Mouse (Mus musculus) neural tube, embryonic 14.5 days (tissue): ENCODE data around the gene Ush2a. TPM values are rescaled to one million over a fixed set of nuclear protein-coding genes. Genes with fewer than 3 reads are reported as not detected.

Experiments used
- ATAC-seq: fragments of 200-750 bp; cut with Nextera tagmentation; 2 replicates; pipeline ENCODE4 v1.8.0; 2017; ENCODE audit warnings: low read depth, mild to moderate bottlenecking, moderate TSS enrichment, moderate library complexity
- H3K27ac ChIP-seq: fragments of 300-500 bp; sonication (generic); 2 replicates; pipeline ENCODE4 v1.5.1; 2014; ENCODE audit warnings: low read depth, mild to moderate bottlenecking, control low read depth, low read length, moderate library complexity, mixed read lengths
- H3K27me3 ChIP-seq: fragments of 300-500 bp; sonication (generic); 2 replicates; pipeline ENCODE4 v1.6.1; 2014; ENCODE audit warnings: low read length; ENCODE audit not compliant: control insufficient read depth, insufficient read depth
- H3K36me3 ChIP-seq: fragments of 300-500 bp; sonication (generic); 2 replicates; pipeline ENCODE4 v1.6.1; 2014; ENCODE audit warnings: low read length, mixed read lengths; ENCODE audit not compliant: control insufficient read depth, insufficient read depth
- H3K4me1 ChIP-seq: fragments of 300-500 bp; sonication (generic); 2 replicates; pipeline ENCODE4 v1.6.1; 2014; ENCODE audit warnings: low read length; ENCODE audit not compliant: control insufficient read depth, insufficient read depth
- H3K4me2 ChIP-seq: fragments of 300-500 bp; sonication (generic); 2 replicates; pipeline ENCODE4 v1.6.1; 2014; ENCODE audit warnings: mild to moderate bottlenecking, low read depth, low read length, control low read depth
- H3K4me3 ChIP-seq: fragments of 300-500 bp; sonication (generic); 2 replicates; pipeline ENCODE4 v1.5.1; 2014; ENCODE audit warnings: low read depth, low read length, control low read depth, mixed read lengths
- H3K9ac ChIP-seq: fragments of 300-500 bp; sonication (generic); replicated peaks from 2 replicates; pipeline ENCODE4 v1.6.1; 2014; ENCODE audit warnings: low read depth, mild to moderate bottlenecking, control low read depth, low read length, mixed read lengths
- H3K9me3 ChIP-seq: fragments of 300-500 bp; sonication (generic); 2 replicates; pipeline ENCODE4 v1.6.1; 2016; ENCODE audit warnings: low read length; ENCODE audit not compliant: control insufficient read depth
- WGBS: fragments of 180-500 bp; shearing (Covaris S2); extraction: QIAGEN DNeasy Blood & Tissue Kit; methylation state at CpG from one replicate; pipeline ENCODE4 v1.1.7; 2014; 5-methylcytosine and 5-hydroxymethylcytosine counted together
- polyA plus RNA-seq: library from polyadenylated mRNA; unstranded; fragments of >200 nt; fragmentation: Nextera tagmentation; extraction: Ambion mirVana; gene quantifications from 2 replicates; pipeline ENCODE4 v1.2.1, GENCODE M21; 2014

Gene Ush2a
- polyA plus RNA-seq, 1 experiment from 2014 or later: 0.27 TPM

- no peak for ATAC-seq
- no peak overlapping the region for H3K4me2 ChIP-seq
- 91% methylated on average over 7 of the region's 7 CpGs for WGBS
Observed at GRCm38 (mm10) chr1:188772516-188773229, 510.9 kb downstream of the Ush2a start.

DNA sequence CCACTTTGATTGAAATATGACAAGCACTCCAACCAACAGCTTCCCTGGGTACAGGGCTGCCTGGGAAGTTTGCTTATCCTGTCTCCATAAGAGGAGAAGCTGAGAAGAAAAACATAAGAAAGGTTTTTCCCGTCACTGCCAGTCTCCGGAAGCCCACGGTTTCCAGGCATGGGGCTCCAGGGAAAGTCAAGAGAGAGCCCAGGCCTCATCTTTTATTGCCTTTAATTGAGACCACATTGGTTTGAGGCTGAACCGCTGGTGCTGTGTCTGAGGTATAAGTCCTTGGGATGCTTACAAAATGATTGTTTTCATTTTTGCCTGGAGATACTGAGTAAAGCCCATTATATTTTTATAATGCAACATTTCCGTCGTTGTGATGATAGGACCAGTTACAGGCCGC is 511.8 kb downstream of the Ush2a start:
- Histone ChIP-seq H3K27ac (no peak overlapping the region), H3K9ac (no peak overlapping the region), H3K27me3 (no peaks in the 10 kb centered on the region), H3K4me1 (no peaks in the 10 kb centered on the region), H3K36me3 (no peaks in the 10 kb centered on the region), H3K4me2 (no peak overlapping the region), H3K4me3 (no peak overlapping the region), H3K9me3 (no peaks in the 10 kb centered on the region)
- no peak for ATAC-seq
- 77% methylated on average over 7 of the region's 7 CpGs for WGBS

More at GRCm38 (mm10) chr1:188772516-188773229, 510.9 kb downstream of the Ush2a start:
- Histone ChIP-seq H3K36me3 (no peaks in the 10 kb centered on the region), H3K27me3 (no peaks in the 10 kb centered on the region), H3K4me1 (no peaks in the 10 kb centered on the region), H3K27ac (no peak overlapping the region), H3K9me3 (no peaks in the 10 kb centered on the region), H3K4me3 (no peak overlapping the region), H3K9ac (no peak overlapping the region)

- WGBS: 82% methylated on average over 8 of the region's 8 CpGs
- Histone ChIP-seq H3K36me3 (no peaks in the 10 kb centered on the region), H3K27me3 (no peaks in the 10 kb centered on the region), H3K27ac (no peak overlapping the region), H3K9ac (no peak overlapping the region), H3K9me3 (no peaks in the 10 kb centered on the region), H3K4me3 (no peak overlapping the region), H3K4me2 (no peak overlapping the region), H3K4me1 (no peaks in the 10 kb centered on the region)
- ATAC-seq: no peak
Observed at GRCm38 (mm10) chr1:188777556-188778161, 515.8 kb downstream of the Ush2a start.

DNA sequence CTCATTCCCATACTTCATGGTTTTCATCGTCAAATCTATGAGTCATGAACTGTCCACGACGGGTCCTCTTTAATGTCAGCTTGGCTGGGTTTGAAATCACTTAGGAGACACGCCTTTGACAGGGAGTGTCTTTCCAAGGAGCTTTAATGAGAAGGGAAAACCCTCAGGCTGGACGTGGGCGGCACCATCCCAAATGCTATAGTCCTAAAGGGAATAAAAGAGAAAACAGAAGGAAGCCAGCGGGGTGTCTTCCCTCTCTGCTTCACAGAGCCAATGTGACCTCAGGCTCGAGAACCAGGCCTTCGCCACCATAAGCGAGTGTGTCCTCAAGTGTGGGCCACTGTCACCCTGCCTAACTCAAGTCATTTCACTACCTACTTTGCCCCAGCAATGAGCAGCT is 523.2 kb downstream of the Ush2a start:
- Histone ChIP-seq H3K27ac (no peak overlapping the region), H3K4me2 (no peak overlapping the region), H3K9me3 (no peaks in the 10 kb centered on the region), H3K4me1 (no peaks in the 10 kb centered on the region), H3K9ac (no peak overlapping the region), H3K36me3 (no peaks in the 10 kb centered on the region), H3K4me3 (no peak overlapping the region), H3K27me3 (no peaks in the 10 kb centered on the region)
- WGBS: 78% methylated on average over 10 of the region's 10 CpGs
- no peak for ATAC-seq

GRCm38 (mm10) chr1:188805069-188805468 is 543.2 kb downstream of the Ush2a start:
- Histone ChIP-seq H3K36me3 (no peaks in the 10 kb centered on the region), H3K4me3 (no peak overlapping the region), H3K4me2 (no peak overlapping the region), H3K9ac (no peak overlapping the region), H3K27ac (no peak overlapping the region), H3K4me1 (no peaks in the 10 kb centered on the region), H3K27me3 (no peaks in the 10 kb centered on the region), H3K9me3 (no peaks in the 10 kb centered on the region)
- 27% methylated on average over 2 of the region's 2 CpGs for WGBS
- ATAC-seq: no peak

DNA sequence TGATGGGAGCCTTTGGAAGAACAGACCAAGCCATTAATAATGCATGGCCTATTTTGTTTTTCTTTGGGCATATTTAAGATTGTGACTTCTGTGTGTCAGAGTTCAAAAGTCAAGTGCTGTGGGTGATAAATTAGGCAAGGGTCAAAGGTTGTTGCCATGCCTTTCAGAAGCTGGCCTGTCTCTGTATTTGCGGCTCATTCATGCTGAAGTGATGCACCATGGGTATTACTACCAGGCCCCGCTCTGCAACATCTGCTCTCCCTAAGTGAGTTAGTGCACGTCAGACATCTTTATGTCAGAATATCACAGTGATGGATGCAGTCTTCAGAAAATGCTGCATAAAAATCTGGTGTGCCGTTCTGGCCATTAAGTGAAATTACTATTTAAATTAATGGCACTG is 544.0 kb downstream of the Ush2a start:
- Histone ChIP-seq H3K4me3 (no peak overlapping the region), H3K4me2 (no peak overlapping the region), H3K9me3 (no peaks in the 10 kb centered on the region), H3K27me3 (no peaks in the 10 kb centered on the region), H3K4me1 (no peaks in the 10 kb centered on the region), H3K36me3 (no peaks in the 10 kb centered on the region), H3K27ac (no peak overlapping the region), H3K9ac (no peak overlapping the region)
- ATAC-seq: peak; percentile 76
- 13% methylated on average over 4 of the region's 4 CpGs for WGBS

DNA sequence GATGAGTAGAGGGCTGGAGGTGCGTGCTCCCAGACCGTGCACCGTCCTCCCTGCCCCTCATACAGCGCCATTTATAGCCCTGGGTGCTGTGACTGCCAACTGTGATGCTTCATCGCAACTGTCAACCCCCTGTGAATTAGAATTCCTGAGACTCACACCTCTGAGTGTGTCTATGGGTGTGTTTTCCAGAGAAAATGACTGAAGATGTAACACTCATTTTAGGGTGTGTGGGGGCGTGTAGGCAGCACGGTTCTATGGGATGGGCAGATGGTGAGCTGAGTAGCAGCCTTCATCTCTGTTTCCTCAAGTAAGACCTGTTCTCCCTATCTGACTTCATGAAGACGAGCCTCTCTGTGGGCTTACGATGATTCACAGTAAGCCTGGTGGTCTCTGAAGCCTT is 548.8 kb downstream of the Ush2a start:
- no peak for ATAC-seq
- Histone ChIP-seq H3K4me1 (no peaks in the 10 kb centered on the region), H3K27ac (no peak overlapping the region), H3K4me3 (no peak overlapping the region), H3K9me3 (no peaks in the 10 kb centered on the region), H3K36me3 (no peaks in the 10 kb centered on the region), H3K27me3 (no peaks in the 10 kb centered on the region), H3K9ac (no peak overlapping the region), H3K4me2 (no peak overlapping the region)
- 83% methylated on average over 9 of the region's 9 CpGs for WGBS

GRCm38 (mm10) chr1:188815072-188815471 is 553.2 kb downstream of the Ush2a start:
- WGBS: 92% methylated on average over 7 of the region's 7 CpGs
- Histone ChIP-seq H3K36me3 (no peaks in the 10 kb centered on the region), H3K27me3 (no peaks in the 10 kb centered on the region), H3K4me1 (no peaks in the 10 kb centered on the region), H3K4me3 (no peak overlapping the region), H3K27ac (no peak overlapping the region), H3K9me3 (no peaks in the 10 kb centered on the region), H3K9ac (no peak overlapping the region), H3K4me2 (no peak overlapping the region)
- ATAC-seq: no peak

GRCm38 (mm10) chr1:188824195-188824594 is 562.4 kb downstream of the Ush2a start:
- no peaks in the 10 kb centered on the region for H3K36me3 ChIP-seq
- 95% methylated on average over 2 of the region's 2 CpGs for WGBS
- no peak for ATAC-seq

More at GRCm38 (mm10) chr1:188824195-188824594, 562.4 kb downstream of the Ush2a start:
- Histone ChIP-seq H3K27ac (no peak overlapping the region), H3K4me3 (no peak overlapping the region), H3K4me2 (no peak overlapping the region), H3K27me3 (no peaks in the 10 kb centered on the region), H3K9me3 (no peaks in the 10 kb centered on the region), H3K9ac (no peak overlapping the region), H3K4me1 (no peaks in the 10 kb centered on the region)
